ENCODE assay signal across 9 mouse cellular contexts in genomic region chr11:120541907-120542306, GRCm38 (mm10). TPM values are rescaled to one million over a fixed set of nuclear protein-coding genes. Genes with fewer than 3 reads are reported as not detected.
A peak's percentile ranks its signal among the peaks of the same experiment; 100 is the strongest.
DNase-seq lines count a peak whose midpoint lies in the region; ATAC-seq and TF ChIP-seq lines count a peak whose summit lies in the region.
"Had no signal": no experiment of that assay in that cellular context is flagged by ENCODE, and none has a peak within 500 bp of the region (broad histone marks: within the 10 kb centered on the region; RNA-seq: fewer than 3 reads in every experiment).

No protein-coding gene starts in this region.

- H3K36me3 ChIP-seq in testis, adult 2 months (ENCODE audit: control insufficient read depth, insufficient read depth, low read length) = no peaks in the 10 kb centered on the region
- peaks cover 30% of the 10 kb centered on the region for H3K36me3 ChIP-seq in stomach, embryonic 15.5 days

- H3K9ac ChIP-seq in stomach, embryonic 15.5 days = no peak overlapping the region

- H3K27me3 ChIP-seq in testis, adult 2 months (ENCODE audit: control insufficient read depth, insufficient read depth, low read length) = no peaks in the 10 kb centered on the region
- no peaks in the 10 kb centered on the region for H3K27me3 ChIP-seq in stomach, embryonic 15.5 days (replicated peaks)

- H3K4me1 ChIP-seq in testis, adult 2 months (ENCODE audit: control insufficient read depth, insufficient read depth, low read length) = peaks cover 2% of the 10 kb centered on the region; the same call in 1 of the 2 replicates
- peaks cover 31% of the 10 kb centered on the region for H3K4me1 ChIP-seq in stomach, embryonic 15.5 days

- WGBS in stomach, embryonic 15.5 days = 45% methylated on average over 4 of the region's 4 CpGs

- H3K4me2 ChIP-seq in stomach, embryonic 15.5 days = no peak overlapping the region

- TF ChIP-seq CTCF in testis, adult 2 months (IDR thresholded peaks at IDR 0.05; ENCODE audit: control insufficient read depth, insufficient read depth, insufficient replicate concordance, low read depth, low read length) = 0 out of 2 replicates have a peak, but pooled peaks have one; percentile 16

- no peak overlapping the region for H3K27ac ChIP-seq in testis, adult 2 months (ENCODE audit: control insufficient read depth, insufficient read depth, low read depth, low read length)
- H3K27ac ChIP-seq in stomach, embryonic 15.5 days = 0 out of 2 replicates have a peak overlapping the region, but pooled peaks have one; percentile 11

- no peak for TF ChIP-seq POLR2A in testis, adult 2 months (IDR thresholded peaks at IDR 0.05; ENCODE audit: control insufficient read depth, low read depth, low read length)

- no peaks in the 10 kb centered on the region for H3K9me3 ChIP-seq in stomach, embryonic 15.5 days

- no peak for ATAC-seq in stomach, embryonic 15.5 days (ENCODE audit: insufficient read depth, low FRiP score, low read depth)
- ATAC-seq in monocyte, adult 5-6 weeks (replicated peaks; ENCODE audit: insufficient number of reproducible peaks, low FRiP score, low TSS enrichment, poor library complexity, severe bottlenecking) = no peak

- DNase-seq in gastrocnemius, postnatal 4 days (ENCODE audit: low spot score in 2 of 2) = peak; percentile 15 to 22
- DNase-seq in gastrocnemius, postnatal 10 days = no peak
- DNase-seq in testis, postnatal 10 days (ENCODE audit: low spot score) = no peak
- peak; percentile 42 to 65 for DNase-seq in heart, postnatal 14 days
- DNase-seq in frontal cortex, postnatal 25 days (ENCODE audit: low spot score in 2 of 2) = no peak
- DNase-seq: right cerebral cortex, adult 18-20 months had no signal

- intact Hi-C loops in heart, postnatal 14 days (cut with DNase I) = no loop called here

- H3K4me3 ChIP-seq in testis, adult 2 months (ENCODE audit: control insufficient read depth, low read depth, low read length) = no peak overlapping the region
- H3K4me3 ChIP-seq in stomach, embryonic 15.5 days (replicated peaks) = no peak overlapping the region

RNA-seq across cellular contexts. Expression of gene Mcrip1, which starts 7.6 kb away (rescaled TPM):
- total RNA-seq in gastrocnemius, postnatal 4 days (2021) = 10 to 100 TPM; 74.0 to 81.3 TPM
- 10 to 100 TPM; 51.3 to 52.7 TPM for total RNA-seq in gastrocnemius, postnatal 10 days (2021)
- polyA plus RNA-seq in testis, adult 2 months (2012; rRNA removed) = 196 and 204 TPM in 2 replicates
- 10 to 100 TPM; 53.5 to 58.1 TPM for total RNA-seq in heart, postnatal 14 days (2021)
- 167 TPM in 2 replicates for polyA plus RNA-seq in stomach, embryonic 15.5 days (2015; fragmentation: Nextera tagmentation; extraction: Ambion mirVana)
- total RNA-seq in monocyte, adult 5-6 weeks (2017) = 13.8 to 21.9 TPM (median 16.9 TPM) in 3 replicates

RNA-seq across cellular contexts. Expression of gene Ppp1r27, which starts 9.0 kb away (rescaled TPM):
- total RNA-seq in gastrocnemius, postnatal 4 days (2021) = 10 to 100 TPM; 80.7 to 99.3 TPM
- total RNA-seq in gastrocnemius, postnatal 10 days (2021) = 100 to 1,000 TPM; 156 to 183 TPM
- 31.2 and 31.6 TPM in 2 replicates for polyA plus RNA-seq in testis, adult 2 months (2012; rRNA removed)
- under 1 TPM in 1 of 2 experiments, not detected in 1; 0.39 TPM for total RNA-seq in heart, postnatal 14 days (2021)
- 0.59 TPM in 1 of 2 replicates, not detected in the other for polyA plus RNA-seq in stomach, embryonic 15.5 days (2015; fragmentation: Nextera tagmentation; extraction: Ambion mirVana)
- total RNA-seq in monocyte, adult 5-6 weeks (2017) = not detected in 3 replicates

RNA-seq across cellular contexts. Expression of gene Gcgr, which starts 11.4 kb away (rescaled TPM):
- total RNA-seq in gastrocnemius, postnatal 4 days (2021) = under 1 TPM in 1 of 2 experiments, not detected in 1; 0.26 TPM
- total RNA-seq in gastrocnemius, postnatal 10 days (2021) = under 1 TPM; 0.09 to 0.75 TPM
- polyA plus RNA-seq in testis, adult 2 months (2012; rRNA removed) = 0.07 and 0.18 TPM in 2 replicates
- 1 to 10 TPM; 1.7 to 2.4 TPM for total RNA-seq in heart, postnatal 14 days (2021)
- 1.7 and 2.4 TPM in 2 replicates for polyA plus RNA-seq in stomach, embryonic 15.5 days (2015; fragmentation: Nextera tagmentation; extraction: Ambion mirVana)
- not detected in 3 replicates for total RNA-seq in monocyte, adult 5-6 weeks (2017)

RNA-seq across cellular contexts. Expression of gene P4hb, which starts 31.1 kb away (rescaled TPM):
- total RNA-seq in gastrocnemius, postnatal 4 days (2021) = 100 to 1,000 TPM; 527 to 538 TPM
- total RNA-seq in gastrocnemius, postnatal 10 days (2021) = 100 to 1,000 TPM; 349 to 414 TPM
- polyA plus RNA-seq in testis, adult 2 months (2012; rRNA removed) = 46.7 and 55.1 TPM in 2 replicates
- total RNA-seq in heart, postnatal 14 days (2021) = 100 to 1,000 TPM; 238 to 247 TPM
- polyA plus RNA-seq in stomach, embryonic 15.5 days (2015; fragmentation: Nextera tagmentation; extraction: Ambion mirVana) = 954 and 1,026 TPM in 2 replicates
- 331 to 434 TPM (median 349 TPM) in 3 replicates for total RNA-seq in monocyte, adult 5-6 weeks (2017)

RNA-seq across cellular contexts. Expression of gene Arhgdia, which starts 39.5 kb away (rescaled TPM):
- 100 to 1,000 TPM; 278 to 300 TPM for total RNA-seq in gastrocnemius, postnatal 4 days (2021)
- 100 to 1,000 TPM; 163 to 197 TPM for total RNA-seq in gastrocnemius, postnatal 10 days (2021)
- 94.7 and 101 TPM in 2 replicates for polyA plus RNA-seq in testis, adult 2 months (2012; rRNA removed)
- total RNA-seq in heart, postnatal 14 days (2021) = 100 to 1,000 TPM; 164 to 180 TPM
- polyA plus RNA-seq in stomach, embryonic 15.5 days (2015; fragmentation: Nextera tagmentation; extraction: Ambion mirVana) = 537 and 556 TPM in 2 replicates
- total RNA-seq in monocyte, adult 5-6 weeks (2017) = 163 to 262 TPM (median 173 TPM) in 3 replicates

Comparison
In these comparisons a context has a peak if more than half of its experiments do, and no peak if none do; other contexts are left out.
1. DNase-seq: peak in gastrocnemius, postnatal 4 days (2 of 2) and heart, postnatal 14 days (2 of 2); none in gastrocnemius, postnatal 10 days (single experiment), testis, postnatal 10 days (single experiment) and frontal cortex, postnatal 25 days (0 of 2).
2. RNA of gene Ppp1r27, which starts 9.0 kb away (total RNA-seq): 156 to 183 TPM in gastrocnemius, postnatal 10 days and 80.7 to 99.3 TPM in gastrocnemius, postnatal 4 days; 0.39 TPM in heart, postnatal 14 days and not detected in monocyte, adult 5-6 weeks; every median in the first group is over 10 times any median in the second.